Mouse (Mus musculus) adipocyte (in vitro differentiated cells): ENCODE results near the gene Mtfr1l.

Source experiments
- DNase-seq: peaks from one replicate; pipeline ENCODE4 v3.0.0-alpha.2; 2016; ENCODE audit warnings: low spot score

The Mtfr1l gene

DNA sequence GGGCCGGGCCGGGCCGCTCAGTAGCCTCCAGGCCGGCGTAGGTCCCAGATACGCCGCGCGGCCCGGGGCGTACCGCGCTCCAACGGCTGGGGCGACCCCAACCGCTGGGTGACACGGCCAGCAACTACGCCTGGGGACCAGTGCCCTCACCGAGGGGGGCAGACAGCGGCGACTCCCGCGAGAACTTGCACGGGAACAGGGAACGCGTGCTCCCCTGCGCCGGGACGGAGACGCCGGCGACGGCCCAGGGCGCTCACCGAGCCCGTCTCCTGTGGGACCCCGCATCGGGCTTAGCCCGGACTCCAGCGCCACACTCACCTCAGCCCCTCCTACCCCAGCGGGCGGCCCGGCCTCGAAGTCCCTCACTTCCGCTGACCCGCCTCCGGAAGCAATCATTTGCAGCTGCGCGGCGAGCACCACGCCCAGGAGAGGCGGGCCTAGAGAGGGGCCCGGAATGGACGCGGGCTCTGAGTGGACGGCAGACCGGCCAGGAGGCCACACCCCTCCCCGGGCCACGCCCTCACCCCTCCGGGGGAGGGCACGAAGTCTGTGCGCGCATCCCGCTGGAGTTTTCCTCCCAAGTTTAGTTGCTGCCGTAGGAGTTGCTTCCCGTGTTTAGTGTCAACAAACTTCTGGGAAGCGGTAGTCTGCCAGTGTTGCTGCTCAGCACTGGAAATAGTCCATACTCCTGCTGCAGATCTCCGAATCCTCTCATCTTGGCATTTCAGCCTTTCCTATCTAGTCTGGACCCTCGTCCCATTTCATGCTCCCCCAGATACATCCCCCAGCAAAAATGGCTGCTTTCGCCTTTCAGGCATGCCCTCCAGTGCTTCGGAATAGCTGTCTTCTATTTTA, at the start of gene Mtfr1l:
Gene Mtfr1l (minus strand): TSS at position 456 of the 855 bp plus-strand sequence.
- peak; percentile 95 for DNase-seq

GRCm38 (mm10) chr4:134583513-134583912, 48.3 kb upstream of the Mtfr1l start:
- DNase-seq: no peak

GRCm38 (mm10) chr4:134581365-134581764, 46.2 kb upstream of the Mtfr1l start:
- DNase-seq: no peak

GRCm38 (mm10) chr4:134580351-134581148, 45.4 kb upstream of the Mtfr1l start:
- no peak for DNase-seq

DNA sequence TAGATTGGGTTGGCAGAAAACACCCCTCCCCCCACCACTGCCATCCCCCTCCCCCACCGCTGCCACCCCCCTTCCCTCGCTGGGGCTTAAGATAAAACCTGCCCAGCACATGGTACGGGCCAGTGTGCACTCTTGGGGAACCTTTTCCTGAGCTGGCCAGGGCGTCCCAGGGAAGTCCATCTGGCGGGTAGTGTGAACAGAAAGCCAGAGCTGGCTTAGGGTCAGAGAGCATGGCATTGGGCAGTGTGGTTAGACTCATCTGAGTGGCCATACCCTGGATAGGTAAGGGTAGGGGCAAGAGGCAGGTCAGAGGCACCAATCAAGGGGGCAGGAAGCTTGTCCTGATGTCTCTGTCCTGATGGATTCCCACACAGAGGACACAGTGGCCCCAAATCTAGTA, 44.4 kb upstream of the Mtfr1l start:
- no peak for DNase-seq

GRCm38 (mm10) chr4:134579212-134579611, 44.0 kb upstream of the Mtfr1l start:
- no peak for DNase-seq

DNA sequence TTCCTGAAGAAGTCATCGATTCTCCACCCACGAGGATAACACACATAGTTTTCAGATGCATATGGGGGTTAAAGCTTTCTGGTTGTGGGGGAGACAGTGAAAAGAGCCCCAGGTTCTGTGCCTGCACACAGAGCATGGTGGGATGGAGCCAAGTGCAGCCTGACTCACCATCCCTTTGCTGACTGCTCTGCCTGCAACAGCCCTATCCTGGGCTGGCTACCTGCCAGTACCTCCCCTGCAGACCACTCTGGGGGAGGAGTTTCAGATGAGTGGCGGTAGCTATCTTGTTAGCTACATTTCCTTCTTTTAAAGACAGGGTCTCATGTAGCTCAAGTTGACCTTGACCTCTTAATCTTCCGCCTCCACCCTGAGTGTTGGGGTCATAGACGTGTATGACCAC, 43.2 kb upstream of the Mtfr1l start:
- DNase-seq: no peak

DNA sequence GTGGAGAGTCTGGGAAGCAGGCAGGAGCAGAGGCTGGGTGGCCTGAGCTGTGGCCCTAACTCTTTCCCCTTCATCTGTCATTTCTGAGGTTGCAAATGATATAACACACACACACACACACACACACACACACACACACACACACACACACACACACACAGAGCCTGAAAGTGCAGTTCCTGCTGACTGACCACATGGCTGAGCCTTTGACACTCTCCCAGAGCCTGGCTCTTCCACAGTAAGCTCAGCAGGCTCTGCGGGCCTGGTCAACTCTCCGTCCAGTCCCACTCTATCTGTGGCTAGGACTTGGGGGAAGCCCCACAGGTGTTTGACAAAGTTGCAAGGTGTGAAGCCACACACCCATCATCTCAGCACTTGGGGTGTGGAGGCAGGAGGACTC, 42.1 kb upstream of the Mtfr1l start:
- no peak for DNase-seq

GRCm38 (mm10) chr4:134575486-134575885, 40.3 kb upstream of the Mtfr1l start:
- DNase-seq: no peak

DNA sequence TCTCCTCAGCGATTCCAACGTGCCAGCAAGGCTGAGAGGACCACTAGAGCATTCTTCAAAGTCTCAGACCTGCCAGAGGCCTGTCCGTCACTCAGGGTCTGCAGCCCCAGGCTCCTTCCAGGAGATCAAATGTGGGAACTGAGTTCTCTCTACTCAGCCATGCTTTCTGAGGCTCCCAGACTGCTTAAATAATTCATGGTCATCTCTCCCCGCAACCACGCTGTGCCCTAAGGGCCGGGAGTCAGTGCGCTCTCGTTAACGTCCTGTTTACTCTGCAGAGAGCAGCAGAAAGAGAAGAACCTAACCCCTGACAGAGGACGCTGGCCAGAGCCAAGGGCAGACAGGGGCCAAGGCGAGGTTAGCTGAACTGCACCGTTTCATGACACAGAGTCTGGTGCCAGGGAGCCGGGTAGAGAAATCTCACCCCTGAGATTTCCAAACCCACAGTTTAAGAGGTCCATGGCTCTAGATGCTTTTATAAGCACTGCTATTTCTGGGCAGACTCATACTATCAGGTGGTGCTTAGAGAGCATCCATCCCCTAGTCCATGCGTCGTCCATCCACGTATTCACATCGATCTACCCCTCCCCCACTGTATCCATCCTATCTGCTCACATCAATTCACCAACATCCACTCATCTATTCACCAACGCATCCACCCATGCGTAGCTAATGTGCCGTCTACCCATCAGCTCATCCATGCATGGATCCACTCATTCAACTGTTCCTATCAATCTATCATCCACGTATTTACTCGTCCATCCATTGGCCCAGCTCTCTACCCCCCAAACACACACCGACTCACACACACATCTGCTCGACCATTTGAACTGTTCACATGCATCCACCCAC, 37.5 kb upstream of the Mtfr1l start:
- DNase-seq: no peak

DNA sequence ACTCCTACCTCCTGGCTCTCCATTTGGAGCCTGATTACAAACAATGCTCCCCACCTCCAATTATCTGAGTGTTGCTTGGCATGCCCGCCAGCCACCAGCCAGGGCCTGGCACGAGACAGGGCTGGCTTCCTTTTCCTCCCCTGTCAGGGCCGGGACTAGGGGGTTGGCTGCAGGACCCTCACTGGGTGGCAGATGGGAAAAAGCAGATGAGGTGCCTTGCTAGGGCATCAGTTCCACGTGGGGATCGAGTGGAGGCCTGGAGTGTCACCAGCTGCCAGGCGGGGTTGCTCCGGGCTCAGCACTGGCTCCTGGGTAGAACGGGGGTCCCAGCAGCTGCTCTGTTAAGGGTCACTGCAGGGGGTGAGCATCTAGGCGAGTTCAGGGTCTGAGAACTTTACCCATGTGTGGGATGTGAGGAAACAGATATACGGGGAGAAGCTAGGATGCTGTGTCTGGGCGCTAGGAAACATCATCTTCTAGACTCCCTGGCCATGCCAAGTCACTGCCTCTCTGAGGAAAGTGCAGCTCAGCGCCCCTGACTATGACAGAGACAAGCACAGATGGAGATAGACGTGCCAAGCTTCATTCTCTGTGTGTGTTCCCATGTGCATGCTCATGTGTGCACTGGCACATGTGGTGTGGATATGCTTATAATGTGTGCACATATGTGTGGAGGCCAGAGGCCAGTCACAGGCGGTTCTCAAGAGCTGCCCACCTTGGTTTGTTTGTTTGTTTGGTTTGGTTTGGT, 35.7 kb upstream of the Mtfr1l start:
- DNase-seq: no peak

- DNase-seq: no peak
These were observed 34.6 kb upstream of the Mtfr1l start for GRCm38 (mm10) chr4:134569831-134570230.

DNA sequence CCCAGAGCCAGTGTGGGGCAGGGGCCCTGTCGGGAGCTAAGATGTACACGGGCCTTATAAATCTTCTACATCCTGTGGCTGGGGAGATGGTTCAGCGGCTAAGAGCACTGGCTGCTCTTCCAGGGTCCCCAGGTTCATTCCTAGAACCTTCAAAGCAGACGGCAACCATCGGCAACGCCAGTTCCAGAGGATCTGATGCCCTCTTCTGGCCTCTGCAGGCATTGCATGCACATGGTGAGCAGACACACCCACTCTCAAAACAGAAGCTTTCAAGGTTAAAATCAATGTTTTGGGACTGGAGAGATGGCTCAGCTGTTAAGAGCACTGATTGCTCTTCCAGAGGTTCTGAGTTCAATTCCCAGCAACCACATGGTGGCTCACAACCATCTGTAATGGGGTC, 34.0 kb upstream of the Mtfr1l start:
- DNase-seq: no peak

DNA sequence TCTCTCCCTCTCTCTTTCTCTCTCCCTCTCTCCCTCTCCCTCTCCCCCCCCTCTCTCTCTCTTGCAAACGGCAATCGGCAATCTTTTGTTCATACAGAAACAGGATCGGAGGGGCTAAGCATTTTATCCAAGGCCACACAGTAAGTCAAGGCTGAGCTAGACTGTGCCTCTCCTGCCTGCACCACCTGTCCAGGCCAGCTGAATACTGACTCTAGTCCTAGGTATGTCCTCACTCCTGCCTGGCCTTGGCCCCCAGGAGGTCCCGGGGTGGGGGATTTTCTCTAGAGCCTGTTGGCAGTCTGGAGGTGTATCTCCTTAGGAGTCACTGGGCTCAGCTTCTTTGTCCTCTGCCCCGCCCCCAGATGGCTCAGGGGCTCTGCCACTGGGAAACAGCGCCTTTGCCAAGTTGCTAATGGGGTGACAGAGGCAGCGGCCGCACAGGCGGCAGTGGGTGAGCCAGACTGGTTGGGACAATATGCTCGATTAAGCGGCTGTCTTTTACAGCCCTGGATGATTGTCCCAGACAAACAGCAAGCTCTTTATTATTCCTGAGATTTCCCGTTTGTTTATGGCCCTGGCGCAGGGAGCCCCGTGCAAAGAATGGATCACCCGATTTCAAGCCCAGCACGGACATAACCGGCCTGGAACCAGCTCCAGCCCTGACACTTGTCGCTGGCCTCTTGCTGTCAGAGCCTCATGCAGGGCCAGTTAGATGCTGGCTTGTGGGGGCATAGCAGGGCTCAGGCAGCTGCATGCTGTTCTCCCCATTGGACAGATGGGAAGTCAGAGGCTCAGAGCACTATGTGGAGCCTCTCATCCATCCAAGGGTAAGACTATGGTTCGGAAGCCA, 32.4 kb upstream of the Mtfr1l start:
- DNase-seq: no peak

GRCm38 (mm10) chr4:134564093-134564492, 28.9 kb upstream of the Mtfr1l start:
- DNase-seq: no peak

- no peak for DNase-seq
These were observed 28.4 kb upstream of the Mtfr1l start for GRCm38 (mm10) chr4:134563624-134564023.

DNA sequence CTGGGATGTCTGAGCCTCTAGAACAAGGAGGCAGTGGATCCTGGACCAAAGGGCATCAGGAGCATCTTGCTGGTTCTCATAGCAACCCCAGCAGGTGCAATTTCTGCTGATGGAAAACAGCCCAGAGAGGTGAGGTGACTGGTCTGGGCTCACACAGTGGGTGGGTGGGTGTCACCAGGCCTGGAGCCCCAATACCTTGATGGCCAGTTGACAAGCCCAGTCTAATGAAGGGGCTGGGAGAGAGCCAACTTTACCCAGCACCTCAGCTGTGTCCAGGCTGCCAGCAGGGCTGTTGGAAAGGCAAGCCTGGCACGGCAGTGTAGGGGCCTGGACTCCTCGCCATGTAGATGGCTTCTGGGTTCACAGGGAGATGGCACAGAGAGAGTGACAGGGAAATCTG, 26.8 kb upstream of the Mtfr1l start:
- DNase-seq: no peak

DNA sequence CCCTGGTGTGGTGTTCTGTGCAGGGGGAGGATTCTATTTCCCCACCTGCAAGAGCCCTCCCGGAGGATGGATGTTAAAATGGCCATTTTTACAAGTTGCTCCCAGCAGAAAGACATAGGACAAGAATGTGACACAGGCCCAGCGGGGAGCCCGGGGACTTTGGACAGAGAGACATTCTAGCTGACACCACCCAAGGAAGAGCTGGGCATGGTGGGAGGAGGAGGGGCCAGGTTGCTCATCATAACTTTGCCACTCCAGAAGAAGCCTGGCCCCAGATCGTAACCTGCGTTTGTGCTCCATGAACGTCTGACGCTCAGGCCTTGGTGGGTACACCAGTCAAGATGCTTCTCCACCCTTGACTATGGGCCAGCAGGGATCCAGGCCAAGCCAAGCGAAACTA, 25.5 kb upstream of the Mtfr1l start:
- DNase-seq: no peak

DNA sequence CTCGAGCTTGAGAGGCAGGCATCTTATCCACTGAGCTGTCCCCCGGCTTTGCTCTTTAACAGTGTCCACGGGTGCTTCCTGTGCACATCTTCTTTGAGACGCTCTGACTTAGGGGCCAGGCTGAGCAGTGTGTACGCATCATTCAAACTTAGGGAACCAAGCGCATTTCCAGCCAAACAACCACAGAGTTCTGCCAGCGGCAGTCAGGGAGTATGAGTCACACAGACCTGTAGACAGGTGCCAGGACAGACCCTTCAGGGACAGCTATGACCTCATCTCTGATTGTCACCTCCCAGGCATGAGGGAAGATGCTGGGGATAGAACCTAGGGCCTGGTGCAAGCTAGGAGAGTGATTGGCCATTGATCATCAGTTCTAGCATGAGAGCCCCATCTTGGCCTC, 24.0 kb upstream of the Mtfr1l start:
- no peak for DNase-seq

DNA sequence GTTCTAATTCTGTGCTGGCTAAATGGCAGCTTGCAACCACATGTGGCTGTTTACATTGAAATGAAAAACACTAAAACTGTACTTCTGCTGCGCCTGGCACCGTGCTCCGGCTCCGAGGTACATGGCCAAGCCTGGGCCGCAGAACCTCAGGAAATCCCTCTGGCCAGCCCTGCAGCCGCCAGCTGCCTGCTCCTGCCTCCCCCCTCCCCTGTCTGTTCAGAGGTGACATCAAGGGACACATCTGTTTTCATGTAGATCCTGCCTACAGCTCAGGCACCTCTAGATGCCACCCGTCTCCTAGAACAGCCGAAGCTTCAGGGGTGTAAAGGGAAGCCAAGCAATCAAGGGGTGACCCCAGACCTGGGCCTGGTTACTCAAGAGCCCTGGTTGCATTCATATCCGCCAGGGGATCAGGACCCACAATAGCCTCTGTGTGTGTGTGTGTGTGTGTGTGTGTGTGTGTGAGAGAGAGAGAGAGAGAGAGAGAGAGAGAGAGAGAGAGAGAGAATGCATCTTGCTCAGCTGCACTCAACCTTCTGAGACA, 23.5 kb upstream of the Mtfr1l start:
- no peak for DNase-seq
